Mouse (Mus musculus): ENCODE data around the gene Fndc1.

The Fndc1 gene

DNA sequence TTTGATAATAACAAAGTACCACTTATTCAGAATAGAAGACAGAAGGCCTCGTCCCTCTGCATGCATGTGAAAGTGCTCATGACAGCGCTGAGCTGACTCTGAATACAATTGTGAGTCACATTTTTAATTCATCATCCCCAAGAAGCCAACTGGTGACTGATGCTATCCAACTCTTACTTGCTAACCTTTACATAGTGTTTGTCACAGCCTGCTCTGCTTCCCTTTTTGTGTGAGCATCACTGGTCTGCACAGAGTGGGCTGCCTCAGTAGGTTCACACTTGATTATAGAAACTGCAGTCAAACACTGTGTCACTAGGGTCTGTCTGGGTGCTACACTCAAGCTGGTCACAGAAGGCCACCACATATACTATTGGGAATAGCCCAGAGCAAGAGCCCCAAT lies 10.5 kb downstream of the Fndc1 start:
- peak; percentile 77 for DNase-seq

DNA sequence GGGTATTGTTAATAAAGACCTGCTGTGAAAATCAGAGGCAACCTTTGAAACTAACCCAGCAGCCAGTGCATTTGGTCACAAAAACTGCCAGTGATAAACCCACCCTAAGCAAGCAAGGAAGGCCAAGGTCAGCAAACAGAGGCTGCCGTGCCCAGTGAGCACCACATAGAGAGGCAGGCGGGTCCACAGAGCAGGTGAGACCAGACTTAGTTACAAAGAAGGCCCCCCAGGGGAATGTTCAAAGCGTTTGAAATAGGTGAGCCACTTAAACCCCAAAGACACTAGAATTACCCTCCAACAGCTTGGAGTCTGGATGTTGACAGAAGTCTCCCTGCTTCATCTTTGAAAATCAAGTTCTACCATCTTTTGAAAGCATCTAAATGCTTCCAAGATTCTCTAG lies 12.7 kb downstream of the Fndc1 start:
- peak; percentile 54 for DNase-seq

DNA sequence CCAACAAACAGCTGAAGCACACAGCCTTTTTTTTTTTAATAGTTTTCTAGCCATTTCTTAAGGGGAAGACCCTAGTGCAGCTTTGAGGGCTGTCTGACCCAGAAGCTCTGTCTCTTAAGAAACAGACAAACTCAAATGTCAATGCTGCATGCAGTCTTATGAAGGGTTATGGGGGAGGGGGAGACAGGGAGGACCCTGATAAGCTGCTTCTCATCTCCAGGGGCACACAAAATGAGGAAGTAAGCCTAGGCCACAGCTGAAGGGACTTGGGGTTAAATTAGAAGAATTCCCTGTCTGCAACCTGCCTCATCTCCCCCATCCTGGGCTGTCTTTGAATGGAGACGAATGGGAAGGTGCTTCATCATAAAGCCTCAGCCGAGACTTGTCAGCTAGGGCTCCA lies 19.1 kb downstream of the Fndc1 start:
- no peak for DNase-seq

DNA sequence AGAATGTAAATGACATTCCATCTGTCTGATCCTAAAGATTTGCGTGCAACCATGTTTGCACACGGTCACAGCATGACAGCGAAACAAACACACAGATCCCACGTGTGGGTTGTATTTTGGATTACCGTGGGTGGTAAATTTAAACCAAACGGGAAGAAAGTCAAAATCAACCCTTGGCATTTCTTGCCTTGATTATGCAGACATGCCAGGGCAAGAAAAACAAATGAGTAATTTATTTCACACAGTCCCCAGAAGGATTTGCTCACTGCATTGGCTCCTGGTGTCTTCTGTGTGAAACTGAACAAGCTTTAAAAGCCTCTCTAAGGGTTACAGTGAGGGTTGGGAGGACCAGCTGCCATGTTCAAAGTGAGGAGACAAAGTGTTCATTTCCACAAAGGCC lies 22.0 kb downstream of the Fndc1 start:
- DNase-seq: no peak

DNA sequence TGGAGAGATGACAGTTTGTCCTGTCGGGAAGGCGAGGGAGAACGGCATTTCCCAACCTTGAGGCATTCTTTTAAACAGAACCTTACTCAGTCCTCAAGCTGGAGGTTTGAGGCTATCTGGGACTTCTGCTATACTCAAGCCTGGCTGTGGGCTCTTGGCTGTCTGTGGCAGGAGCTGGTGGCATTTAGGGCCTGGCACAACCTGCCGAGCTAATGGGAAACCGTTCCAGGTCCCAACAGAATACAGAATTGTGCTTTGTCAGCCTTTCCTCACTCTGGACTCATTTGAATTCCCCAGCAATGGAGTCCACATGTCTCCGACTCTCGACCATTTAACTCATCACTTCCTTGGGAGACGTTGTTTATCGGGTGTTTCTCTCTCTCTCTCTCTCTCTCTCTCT lies 24.6 kb downstream of the Fndc1 start:
- DNase-seq: no peak

DNA sequence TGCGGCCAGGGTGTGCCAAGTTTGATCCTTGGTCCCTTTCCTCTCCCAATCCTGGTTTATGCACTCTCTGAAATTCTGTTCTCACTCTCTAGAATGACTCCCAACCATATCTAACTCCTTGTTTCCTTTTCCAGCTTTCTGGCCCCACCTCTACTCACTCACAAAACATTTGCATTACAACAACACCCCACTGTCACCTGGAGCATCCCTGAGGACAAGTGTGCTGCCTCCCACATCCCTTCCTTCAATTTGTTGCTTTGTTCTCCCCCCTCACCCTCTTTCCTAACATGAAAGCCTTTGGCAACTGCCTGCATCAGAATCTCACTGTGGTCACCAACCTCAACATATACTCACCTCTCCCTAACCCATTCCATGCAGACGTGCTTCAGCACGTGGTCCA lies 27.2 kb downstream of the Fndc1 start:
- no peak for DNase-seq

DNA sequence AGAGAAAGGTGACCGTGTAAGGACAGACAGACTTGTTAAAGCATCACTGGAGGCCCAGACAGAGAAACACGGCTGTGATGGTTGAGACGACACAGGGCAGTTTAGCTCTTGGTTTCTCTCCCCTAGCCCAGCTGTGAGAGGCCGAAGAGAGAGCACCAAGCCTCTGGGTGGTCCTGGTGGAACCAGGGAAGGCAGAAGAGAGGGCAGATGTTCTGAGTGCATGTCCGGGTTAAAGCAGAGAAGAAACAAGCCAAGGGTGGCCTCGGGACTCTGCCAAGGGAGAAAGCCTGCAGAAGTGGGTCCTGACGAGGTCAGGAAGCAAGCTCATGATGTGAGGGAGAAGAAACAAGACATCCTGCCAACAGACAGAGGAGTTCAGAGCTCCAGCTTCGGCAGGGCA lies 31.5 kb downstream of the Fndc1 start:
- peak; percentile 78 for DNase-seq

DNA sequence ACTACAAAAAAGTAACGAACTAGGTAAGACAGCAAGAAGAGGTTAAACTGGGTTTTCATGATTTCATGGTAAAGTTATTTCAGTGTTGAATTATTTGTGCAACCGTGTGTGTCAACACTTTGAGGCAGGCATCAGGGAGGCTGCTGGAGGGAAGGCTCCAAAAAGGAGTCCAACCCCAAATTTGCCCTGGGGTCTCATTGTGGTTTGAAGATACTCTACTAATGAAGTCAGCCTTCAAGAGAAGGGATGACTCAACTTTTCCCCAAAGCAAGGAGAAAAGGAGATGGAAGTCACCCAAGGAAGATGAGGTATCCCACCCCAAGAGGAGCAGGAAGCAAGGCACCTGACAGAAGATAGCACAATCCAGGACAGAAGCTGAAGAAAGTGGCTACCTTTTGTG lies 31.9 kb downstream of the Fndc1 start:
- peak; percentile 19 for DNase-seq

DNA sequence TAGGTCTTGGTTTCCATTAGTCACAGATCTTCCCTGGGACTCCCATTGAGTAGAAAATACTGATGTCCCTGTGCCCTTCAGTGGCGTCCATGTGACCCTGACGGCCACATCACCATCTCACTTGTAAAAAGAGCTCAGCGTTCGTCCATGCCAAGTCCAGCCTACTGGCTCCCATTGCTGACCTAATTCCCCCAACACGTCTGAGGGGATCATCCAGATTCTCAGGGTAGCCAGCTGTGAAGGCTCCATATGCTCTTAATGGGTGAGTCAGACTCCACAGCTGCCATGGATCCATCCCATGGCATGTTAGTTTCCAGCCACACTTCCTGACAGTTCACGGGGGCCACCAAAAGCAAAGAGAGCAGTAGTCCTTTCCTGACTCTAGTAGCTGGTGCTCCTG lies 33.0 kb downstream of the Fndc1 start:
- DNase-seq: peak; percentile 94

DNA sequence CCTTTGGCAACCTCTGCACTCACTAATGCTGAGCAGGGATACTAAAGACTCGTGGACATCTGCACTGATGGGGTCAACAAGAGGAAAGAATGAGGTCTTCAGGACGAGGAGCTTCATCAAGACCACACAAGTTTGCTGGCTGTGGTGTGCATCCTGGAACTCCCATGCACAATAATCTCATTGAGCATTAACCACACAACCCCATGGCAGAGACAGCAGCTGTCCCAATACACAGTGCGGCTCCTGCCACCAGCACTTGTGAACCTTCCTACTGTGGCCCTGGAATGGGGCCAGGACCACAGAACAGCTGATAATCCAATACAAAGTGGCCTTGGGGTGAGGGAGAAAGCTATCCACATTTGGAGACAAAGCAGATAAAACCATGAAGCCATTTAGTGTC lies 36.6 kb downstream of the Fndc1 start:
- peak; percentile 57 for DNase-seq

DNA sequence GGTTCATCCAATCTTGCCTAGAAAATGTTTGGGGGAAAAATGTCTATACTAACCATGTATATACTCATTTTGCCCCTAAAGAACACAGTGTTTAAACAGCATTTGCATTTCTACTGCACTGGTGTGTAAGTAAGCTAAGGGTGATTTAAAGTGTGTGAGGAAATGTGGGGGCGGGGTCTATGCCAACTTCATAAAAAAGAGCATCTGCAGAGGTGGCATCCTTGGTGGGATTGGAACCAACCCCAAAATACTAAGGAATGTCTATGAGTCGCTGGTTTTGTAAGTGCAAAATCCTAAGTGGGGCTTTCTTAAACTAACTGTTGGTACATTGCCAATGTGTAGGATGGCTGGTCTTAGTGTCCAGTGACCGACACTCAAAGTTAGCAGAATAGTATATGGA lies 53.0 kb downstream of the Fndc1 start:
- DNase-seq: peak; percentile 29

DNA sequence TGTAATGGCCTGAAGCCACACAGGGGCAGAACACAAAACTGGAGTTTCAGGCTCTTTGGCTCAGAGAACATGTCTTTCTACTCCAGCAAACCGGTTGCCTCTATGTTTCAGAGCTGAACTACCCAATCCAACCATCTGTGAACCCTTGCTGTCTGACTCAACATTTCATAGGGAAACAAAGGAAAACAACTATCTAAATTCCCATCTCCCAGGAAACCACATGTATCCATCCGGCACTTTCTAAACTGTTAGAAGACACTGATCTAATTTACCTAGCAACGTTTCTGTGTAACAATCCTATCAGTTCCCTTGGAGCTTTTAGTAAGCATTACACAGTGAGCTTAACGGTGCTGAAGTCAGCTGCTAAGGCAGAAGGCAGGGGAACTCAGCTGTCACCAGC lies 67.3 kb downstream of the Fndc1 start:
- no peak for DNase-seq

DNA sequence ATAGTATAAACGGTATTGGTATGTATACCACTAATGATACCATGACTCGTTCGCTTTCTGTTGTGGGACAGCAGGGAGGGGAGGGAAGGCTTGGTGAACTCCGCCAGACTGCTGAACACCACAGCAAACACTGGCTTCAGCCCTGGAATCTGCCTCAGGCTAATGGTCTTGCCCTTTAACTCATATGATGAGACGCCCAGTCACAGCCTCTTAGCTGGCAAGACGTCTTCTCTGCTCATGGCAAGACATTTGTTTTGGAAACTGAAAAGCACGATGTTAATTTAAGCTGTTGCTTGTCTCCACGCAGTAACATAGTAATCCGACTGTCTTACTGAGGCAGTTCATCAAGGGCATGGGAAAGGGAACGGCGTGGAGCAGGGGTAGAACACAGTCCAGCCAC lies 72.1 kb downstream of the Fndc1 start:
- DNase-seq: no peak

DNA sequence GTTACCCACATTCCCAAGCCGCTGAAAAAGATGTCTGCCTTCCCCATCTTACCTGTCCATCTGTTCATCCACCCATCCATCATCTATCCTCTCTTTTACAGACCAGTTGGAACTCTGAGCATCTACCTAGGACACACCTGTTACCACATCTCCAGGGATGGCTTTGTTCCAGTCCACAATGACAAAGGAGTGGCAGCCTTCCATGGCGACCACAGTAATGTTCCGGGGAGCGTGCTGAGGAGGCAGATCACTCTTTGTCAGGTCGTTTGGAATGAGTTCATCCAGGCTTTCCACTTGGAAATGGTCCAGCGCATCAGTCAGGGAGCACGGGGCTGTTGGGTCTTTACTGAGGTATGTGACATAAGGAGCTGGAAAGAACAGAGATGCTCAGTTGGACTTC lies 73.7 kb downstream of the Fndc1 start:
- DNase-seq: no peak

DNA sequence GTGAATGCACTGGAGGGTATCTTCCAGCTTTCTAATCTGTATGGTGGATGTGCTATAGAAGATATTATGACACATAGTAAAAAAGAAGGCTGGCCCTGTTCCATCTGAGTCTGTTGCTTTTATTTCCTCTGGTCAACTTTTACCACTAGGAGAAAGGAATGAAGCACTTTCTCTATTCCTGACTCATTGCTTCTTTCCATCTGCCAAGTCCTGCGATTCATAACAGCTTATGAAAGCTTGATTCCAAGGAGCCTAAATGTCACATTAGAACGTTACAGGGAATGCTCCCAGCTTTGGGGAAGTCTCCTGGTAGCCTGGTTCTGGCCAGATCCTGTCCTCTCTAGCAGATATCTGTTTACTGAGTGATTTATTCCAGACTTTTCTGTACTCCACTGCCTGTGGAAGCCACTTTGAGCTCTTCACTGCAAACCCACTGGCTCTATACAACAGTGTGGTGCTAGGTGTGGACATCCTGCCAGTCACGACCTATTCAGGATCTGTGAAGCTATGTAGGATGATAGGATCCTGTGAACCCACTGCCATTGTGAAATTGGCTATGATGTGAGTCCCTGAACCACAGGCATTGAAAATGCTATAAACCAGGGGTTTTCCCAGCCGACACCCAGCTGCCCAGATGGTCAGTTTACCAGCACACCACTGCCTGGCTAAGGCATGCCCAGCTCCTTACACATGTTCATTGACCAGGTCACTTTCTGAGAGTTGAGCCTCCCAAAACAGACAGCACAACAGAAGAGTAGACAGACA lies 77.9 kb downstream of the Fndc1 start:
- peak; percentile 94 for DNase-seq

DNA sequence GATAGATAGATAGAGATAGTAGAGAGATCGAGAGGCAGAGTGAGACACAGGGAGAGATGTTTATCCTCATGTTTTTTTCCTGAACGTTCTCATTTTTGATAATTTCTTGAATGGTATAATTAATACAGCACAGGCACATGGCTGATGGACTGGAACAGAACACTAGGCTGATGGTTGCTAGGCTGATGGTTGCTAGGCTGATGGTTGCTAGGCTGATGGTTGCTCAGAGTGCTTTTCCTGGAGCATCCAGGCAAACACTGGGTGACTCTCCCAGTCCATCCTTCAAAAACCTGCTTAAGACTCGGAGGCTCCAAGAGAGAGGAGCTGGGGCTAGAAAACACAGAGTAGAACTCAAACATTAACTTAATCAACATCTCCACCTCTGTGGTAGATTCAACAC lies 80.3 kb downstream of the Fndc1 start:
- no peak for DNase-seq

DNA sequence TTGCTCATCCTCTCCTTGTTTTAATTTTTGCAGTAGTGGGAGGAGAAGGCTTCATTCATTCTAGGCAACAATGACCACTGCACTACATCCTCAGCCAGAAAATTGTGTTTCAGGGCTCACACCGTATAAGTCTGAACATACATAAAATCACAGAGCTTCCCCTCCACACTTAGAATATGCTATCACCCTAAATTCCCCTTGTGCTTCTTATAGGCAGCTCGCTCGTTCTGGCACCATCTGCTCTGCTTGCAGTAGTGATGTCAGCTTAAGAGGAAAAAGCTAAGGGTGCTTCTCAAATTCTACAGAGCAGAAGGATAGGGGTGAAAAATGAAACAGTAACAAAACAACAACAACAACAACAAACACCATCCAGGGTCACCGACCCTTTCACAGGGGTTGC lies 82.1 kb downstream of the Fndc1 start:
- DNase-seq: no peak

DNA sequence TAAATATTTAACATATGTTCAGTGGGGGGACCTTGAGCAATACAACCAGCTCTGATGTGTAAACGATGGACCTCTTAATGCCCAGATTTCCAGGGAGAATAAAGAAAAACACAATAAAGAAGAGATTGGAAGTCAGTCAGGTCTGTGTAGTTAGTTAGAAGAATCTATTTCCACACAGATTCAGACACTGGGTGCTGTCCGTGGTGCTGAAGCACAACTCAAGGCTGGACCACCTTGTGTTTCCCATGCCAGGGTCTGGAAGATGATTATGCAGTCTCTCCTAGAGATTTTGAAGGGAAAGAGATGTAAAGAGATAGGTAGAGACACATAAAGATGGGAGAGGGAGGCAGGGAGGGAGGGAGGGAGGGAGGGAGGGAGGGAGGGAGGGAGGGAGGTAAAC lies 86.1 kb downstream of the Fndc1 start:
- DNase-seq: no peak

DNA sequence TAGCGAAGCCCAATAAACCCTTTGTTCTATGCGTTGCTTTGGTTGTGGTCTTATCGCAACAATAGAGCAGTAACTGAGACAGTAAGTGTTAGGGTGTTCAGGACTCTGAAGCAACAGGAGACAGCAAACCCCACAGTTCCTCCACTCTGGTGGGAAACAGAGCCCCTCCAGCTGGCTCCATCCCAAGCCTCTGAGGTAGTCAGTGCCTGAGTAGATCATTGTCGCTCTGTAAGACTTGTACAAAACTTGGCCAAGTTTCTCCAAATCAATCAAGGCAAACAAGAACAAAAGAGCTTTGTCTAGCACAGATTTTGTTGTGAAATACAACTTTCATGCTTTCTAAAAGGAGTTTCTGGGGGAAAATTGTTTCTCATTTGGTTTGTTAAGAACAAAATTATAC lies 104.1 kb downstream of the Fndc1 start:
- peak; percentile 44 for DNase-seq

DNA sequence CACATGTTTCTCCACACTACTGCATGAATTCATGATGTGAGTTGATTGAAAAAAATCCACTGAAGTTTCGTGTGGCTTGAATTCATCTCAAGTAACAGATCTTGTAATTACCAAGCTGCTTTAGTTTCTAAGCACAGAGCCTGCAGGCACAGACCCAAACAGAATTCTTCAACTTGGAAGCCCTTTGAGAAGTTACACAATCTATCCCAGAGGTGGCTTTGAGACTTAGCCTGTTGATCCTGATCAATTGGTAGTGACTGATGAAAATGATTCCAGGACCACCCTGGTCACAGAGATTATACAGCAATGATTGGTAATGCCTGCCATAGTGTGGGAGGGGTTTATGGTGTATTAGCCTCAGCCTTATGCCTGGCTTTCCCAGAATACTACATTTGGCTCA lies 108.2 kb downstream of the Fndc1 start:
- DNase-seq: peak; percentile 78

DNA sequence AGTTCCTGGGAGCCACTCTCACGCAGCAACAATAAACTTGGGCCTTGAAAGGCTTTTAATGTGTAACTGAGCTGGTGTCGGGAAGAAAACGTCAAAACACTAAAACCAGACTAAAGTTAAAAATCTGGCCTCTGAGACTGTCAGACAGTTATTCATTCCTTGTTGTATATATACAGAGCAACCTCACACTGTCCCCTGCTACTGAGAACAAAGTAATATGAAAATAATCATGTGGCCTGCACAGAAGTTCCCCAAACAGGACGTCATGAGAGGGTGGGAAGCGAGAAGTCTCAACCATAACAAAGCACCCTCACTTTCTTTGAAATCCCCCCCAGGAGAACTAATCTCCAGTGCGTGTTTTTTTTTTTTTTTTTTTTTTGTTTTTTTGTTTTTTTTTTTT lies 109.2 kb downstream of the Fndc1 start:
- DNase-seq: no peak

DNA sequence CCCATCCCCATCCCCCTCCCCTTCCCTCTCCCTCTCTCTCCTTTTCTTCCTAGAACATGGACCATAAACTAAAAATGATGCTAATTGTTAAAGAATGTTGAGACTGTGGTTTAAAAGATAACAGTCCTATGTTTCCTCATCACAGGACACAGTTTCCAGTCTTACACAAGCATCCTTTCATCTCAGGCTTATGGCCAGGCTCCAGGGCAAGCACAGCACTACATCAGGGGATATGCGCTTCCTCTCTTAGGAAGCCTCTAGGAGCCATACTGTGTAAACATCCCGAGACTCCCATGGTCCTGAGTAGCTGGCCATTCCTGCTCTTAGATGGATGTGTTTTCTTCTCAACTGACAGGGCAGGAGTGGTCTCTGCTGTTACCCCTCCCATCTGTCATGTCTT lies 114.1 kb downstream of the Fndc1 start:
- peak; percentile 96 for DNase-seq

DNA sequence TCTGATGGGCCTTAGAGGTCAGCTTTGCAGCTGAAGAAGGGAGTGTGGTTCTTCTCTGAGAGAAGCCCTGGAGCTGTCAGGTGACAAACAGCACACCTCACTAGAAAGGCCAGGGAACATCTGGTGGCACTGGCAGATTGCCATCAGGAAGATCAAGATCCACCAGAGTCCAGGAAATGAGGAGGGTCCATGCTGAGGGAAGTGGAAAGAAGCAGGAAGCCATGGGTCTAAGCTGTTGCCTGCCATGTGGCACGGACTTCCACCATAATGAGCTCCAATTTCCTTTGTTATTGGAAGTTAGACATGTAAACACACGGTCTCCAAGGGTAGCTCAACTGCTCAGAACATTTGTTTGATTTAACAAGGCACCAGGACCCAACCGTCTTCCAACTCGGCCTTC lies 120.0 kb downstream of the Fndc1 start:
- peak; percentile 91 for DNase-seq

DNA sequence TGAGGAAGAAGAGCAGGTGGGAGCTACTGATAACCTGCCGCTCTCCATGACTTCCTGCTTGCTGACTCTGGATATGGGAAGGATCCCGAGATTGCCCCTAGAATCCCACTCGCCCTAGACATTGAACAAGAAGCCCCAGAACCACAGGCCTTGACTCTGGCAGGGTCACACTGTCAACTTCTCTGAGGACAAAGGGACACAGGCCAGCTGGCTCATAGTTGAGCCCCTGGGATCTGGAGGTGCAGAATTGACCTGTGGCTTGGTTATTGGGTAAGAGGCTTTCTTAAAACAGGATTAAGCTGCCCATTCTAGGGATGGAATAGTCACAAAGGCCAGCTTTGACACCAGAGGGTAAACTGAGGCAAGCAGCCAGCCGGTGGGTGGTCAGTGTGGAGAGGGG lies 136.8 kb downstream of the Fndc1 start:
- peak; percentile 83 for DNase-seq

Measured in heart, adult 11 months (tissue).